Mouse (Mus musculus) left cerebral cortex, adult 2 months (tissue): Measurements from ENCODE around the gene Tfec. TPM values are rescaled to one million over a fixed set of nuclear protein-coding genes. Genes with fewer than 3 reads are reported as not detected.

Source experiments
- DNase-seq, 2 experiments: peaks; one replicate each; pipeline ENCODE4 v3.0.0; 2021 to 2022; ENCODE audit warnings: low spot score in 2 of 2, mixed read lengths in 1 of 2; ENCODE audit errors: extremely low spot score in 1 of 2
- H3K27ac ChIP-seq: fragments of 200-600 bp; 2 replicates; pipeline ENCODE4 v1.8.1; 2022
- H3K4me3 ChIP-seq: fragments of 200-600 bp; 2 replicates; pipeline ENCODE4 v1.8.1; 2022
- CTCF ChIP-seq: fragments of 200-600 bp; IDR thresholded peaks from 2 replicates; pipeline ENCODE4 v1.8.1; 2022; ENCODE audit warnings: antibody characterized with exemption, mild to moderate bottlenecking, moderate library complexity
- intact Hi-C: fragments of 180-260 bp; cut with DNase I; formaldehyde crosslinking; loops from one replicate; pipeline ENCODE4 v1.15.1; 2025
- total RNA-seq, 2 experiments: library from RNA; stranded (reverse); gene quantifications; 2 replicates each; pipeline ENCODE4 v1.2.3; 2021

The Tfec gene
- total RNA-seq, 2 experiments from 2014 or later: not detected

DNA sequence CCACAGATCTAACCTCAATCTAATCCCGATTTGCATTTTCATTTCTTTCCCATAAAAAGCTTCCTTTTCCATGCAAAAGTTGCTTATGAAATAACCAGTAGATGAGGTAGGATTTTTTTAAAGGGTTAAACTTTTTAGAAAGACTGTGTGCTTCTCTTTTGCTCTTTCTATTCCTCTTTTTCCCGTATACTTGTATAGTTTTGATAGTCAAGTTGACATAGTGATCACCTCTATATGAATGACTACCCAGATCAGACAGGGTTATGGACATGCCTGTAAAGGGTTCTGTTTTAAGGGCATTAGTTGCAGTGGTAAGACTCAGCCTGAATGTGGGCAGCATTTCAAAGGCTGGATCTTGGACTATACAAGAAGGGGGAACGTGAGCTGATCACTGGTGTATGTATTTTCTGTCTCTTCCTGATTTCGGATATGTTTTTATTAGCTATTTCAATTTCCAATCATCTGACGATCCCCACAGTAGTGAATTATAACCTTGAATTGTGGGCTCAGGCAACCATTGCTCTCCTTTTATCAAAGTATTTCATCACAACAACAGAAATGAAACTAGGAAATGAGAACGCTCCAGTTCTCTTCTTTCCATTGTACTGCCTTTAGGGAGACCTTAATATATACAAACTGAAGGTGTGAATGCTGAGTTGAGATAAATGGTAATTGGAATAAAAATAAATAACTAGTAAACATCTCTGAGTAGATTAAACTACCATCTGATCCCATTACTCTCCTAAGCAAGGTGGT, 35.3 kb downstream of the Tfec start:
- intact Hi-C loops: no loop called here
- Histone ChIP-seq H3K27ac (no peak overlapping the region), H3K4me3 (no peak overlapping the region)
- TF ChIP-seq CTCF: no peak
- no peak for DNase-seq

GRCm38 (mm10) chr6:16862050-16862449, 36.2 kb downstream of the Tfec start:
- intact Hi-C loops: no loop called here
- no peak overlapping the region for H3K4me3 ChIP-seq
- TF ChIP-seq CTCF: no peak
- no peak overlapping the region for H3K27ac ChIP-seq
- DNase-seq: no peak

DNA sequence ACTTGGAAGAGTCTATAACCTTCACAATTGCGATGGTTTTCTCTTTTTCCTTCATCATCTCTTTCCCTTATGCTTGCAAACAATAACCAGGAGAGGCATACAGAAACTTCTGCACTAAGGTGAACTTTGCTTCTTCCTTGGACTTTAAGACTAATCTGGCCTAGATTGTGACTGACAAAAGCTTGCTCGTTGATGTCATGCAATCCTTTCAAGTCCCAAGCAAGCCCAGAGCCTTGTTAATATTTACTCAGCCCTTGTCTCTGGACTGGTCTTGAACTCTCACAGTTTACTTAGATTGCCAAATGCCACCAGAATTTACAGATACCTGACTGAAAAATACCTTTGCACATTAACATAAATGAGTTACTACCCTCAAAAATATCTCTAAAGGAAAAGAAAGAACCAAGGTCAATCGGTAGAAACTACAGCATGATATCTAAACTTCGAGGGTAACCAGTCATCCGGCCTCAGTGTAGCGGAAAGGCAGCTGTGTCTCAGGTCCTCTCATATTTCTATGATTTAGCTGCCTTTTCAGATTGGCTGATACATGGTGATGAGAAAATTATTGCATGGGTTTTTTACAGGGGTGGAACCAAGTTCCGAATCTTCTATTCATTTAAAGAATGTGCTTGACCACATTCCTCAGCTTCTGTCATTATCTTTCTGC, 42.2 kb downstream of the Tfec start:
- no peak for TF ChIP-seq CTCF
- DNase-seq: no peak
- Histone ChIP-seq H3K4me3 (no peak overlapping the region), H3K27ac (no peak overlapping the region)
- intact Hi-C loops: no loop called here

DNA sequence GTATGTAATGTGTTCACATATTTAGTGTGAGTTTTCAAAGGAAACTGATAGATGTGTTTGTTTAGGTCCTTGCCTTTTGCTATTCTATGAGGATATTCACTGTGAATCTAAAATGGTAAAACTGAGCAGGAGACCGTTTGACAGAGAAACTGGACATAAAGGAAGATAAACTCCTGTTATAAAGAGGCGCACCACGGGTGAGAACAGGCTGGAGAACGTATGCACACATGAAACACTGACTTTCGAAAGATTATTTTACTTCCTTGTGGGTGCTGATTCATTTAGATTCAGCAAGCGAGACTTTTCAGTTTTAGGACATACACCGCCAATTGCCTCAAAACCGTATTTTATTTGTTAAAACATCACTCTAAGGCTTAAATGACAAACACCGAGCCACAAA, 43.3 kb downstream of the Tfec start:
- intact Hi-C loops: no loop called here
- no peak overlapping the region for H3K27ac ChIP-seq
- H3K4me3 ChIP-seq: no peak overlapping the region
- DNase-seq: no peak
- TF ChIP-seq CTCF: no peak

GRCm38 (mm10) chr6:16846521-16846920, 51.7 kb downstream of the Tfec start:
- intact Hi-C loops: no loop called here
- no peak for DNase-seq
- no peak for TF ChIP-seq CTCF

GRCm38 (mm10) chr6:16835631-16836030, 62.6 kb downstream of the Tfec start:
- Histone ChIP-seq H3K27ac (no peak overlapping the region), H3K4me3 (no peak overlapping the region)
- intact Hi-C loops: no loop called here
- TF ChIP-seq CTCF: no peak
- DNase-seq: no peak

More at GRCm38 (mm10) chr6:16846521-16846920, 51.7 kb downstream of the Tfec start:
- Histone ChIP-seq H3K27ac (no peak overlapping the region), H3K4me3 (no peak overlapping the region)

GRCm38 (mm10) chr6:16828304-16828703, 69.9 kb downstream of the Tfec start:
- no peak for DNase-seq
- no peak for TF ChIP-seq CTCF
- Histone ChIP-seq H3K4me3 (no peak overlapping the region), H3K27ac (no peak overlapping the region)
- intact Hi-C loops: no loop called here

- no peak overlapping the region for H3K4me3 ChIP-seq
- intact Hi-C loops: no loop called here
- DNase-seq: no peak
These were observed 76.3 kb downstream of the Tfec start for GRCm38 (mm10) chr6:16821985-16822384.

GRCm38 (mm10) chr6:16806302-16806701, 91.9 kb downstream of the Tfec start:
- no peak overlapping the region for H3K4me3 ChIP-seq
- no peak overlapping the region for H3K27ac ChIP-seq
- TF ChIP-seq CTCF: no peak
- intact Hi-C loops: no loop called here
- no peak for DNase-seq

More at GRCm38 (mm10) chr6:16821985-16822384, 76.3 kb downstream of the Tfec start:
- H3K27ac ChIP-seq: no peak overlapping the region
- TF ChIP-seq CTCF: no peak

DNA sequence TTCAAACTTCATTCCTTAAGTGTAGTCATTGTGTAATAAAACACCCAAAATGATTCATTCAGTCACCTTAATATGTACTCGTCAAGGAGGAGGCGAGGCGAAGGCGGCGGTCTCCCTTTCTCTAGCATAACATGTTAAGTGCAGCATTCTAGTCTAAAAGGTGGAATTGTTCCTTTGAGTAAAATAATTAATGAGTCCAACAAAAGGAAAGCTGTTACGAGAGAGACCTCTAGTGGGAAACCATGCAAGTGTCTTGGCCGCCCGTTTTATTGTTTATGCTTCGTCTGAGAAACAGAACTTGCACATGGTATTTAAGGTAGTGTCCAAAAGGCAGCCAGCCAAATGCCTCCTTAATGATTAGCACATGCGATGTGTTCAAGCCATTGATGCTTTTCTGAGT, 100.6 kb downstream of the Tfec start:
- no peak overlapping the region for H3K27ac ChIP-seq
- intact Hi-C loops: loop anchor here (5.0 to 10.0 kb wide), 4 partner anchors 575 to 1963 kb away; no protein-coding TSS in a partner anchor
- peak; percentile 66 for TF ChIP-seq CTCF
- peak; percentile 33 to 38 for DNase-seq
- H3K4me3 ChIP-seq: no peak overlapping the region

DNA sequence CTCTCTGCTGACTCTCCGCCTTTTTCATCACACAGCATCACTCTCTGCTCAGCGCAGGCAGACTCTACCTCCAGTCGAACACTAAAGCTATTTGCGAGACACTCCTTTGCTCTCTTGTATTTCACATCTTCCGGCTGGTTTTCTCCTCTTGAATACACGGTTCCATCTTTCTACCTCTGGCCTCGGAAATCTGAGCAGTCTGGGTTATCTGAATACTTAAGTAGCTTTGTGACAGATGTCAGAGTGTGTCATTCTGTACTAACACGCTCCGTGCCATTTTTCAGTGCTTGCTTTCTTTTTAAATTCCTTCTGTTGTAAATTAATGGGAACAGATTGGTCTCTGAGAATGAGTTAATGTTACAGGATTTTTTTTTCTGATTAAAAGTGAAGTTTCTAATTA, 101.3 kb downstream of the Tfec start:
- Histone ChIP-seq H3K27ac (no peak overlapping the region), H3K4me3 (peak overlapping the region; percentile 19)
- intact Hi-C loops: loop anchor here (5.0 to 10.0 kb wide), 4 partner anchors 575 to 1962 kb away; no protein-coding TSS in a partner anchor
- no peak for TF ChIP-seq CTCF
- no peak for DNase-seq

DNA sequence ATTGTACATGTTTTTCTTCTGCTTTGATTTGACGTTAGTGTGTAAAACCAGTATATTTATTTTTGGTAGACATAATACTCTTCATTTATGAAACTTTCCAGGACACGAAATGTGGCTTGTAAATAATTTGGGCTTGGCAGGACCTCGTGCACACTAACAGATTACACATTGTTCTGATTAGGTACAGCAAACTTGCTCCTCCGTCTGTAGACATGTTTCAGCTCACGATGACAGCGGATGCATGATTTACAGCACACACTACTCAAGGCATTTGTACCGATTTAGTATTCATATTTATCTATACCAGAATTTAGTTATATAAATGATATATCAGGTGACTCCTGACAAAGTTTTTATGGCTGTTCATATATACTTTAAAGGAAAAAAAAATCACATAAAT, 104.2 kb downstream of the Tfec start:
- intact Hi-C loops: loop anchor here (10.0 kb wide), 2 partner anchors 1599 to 1959 kb away; no protein-coding TSS in a partner anchor
- DNase-seq: no peak
- H3K4me3 ChIP-seq: no peak overlapping the region
- TF ChIP-seq CTCF: no peak
- no peak overlapping the region for H3K27ac ChIP-seq
